Mouse (Mus musculus) kidney, embryonic 15.5 days (tissue): ENCODE measurements around the gene Arhgef5. TPM values are rescaled to one million over a fixed set of nuclear protein-coding genes. Genes with fewer than 3 reads are reported as not detected.

Experiments
- ATAC-seq: fragments of 200-750 bp; cut with Nextera tagmentation; replicated peaks from 2 replicates; pipeline ENCODE4 v1.8.0; 2017; ENCODE audit warnings: moderate TSS enrichment; ENCODE audit not compliant: low FRiP score
- H3K27ac ChIP-seq: fragments of 300-500 bp; sonication (generic); 2 replicates; pipeline ENCODE4 v1.5.1; 2015; ENCODE audit warnings: mild to moderate bottlenecking, inconsistent platforms
- H3K27me3 ChIP-seq: fragments of 300-500 bp; sonication (generic); 2 replicates; pipeline ENCODE4 v1.6.1; 2015; ENCODE audit warnings: inconsistent platforms
- H3K36me3 ChIP-seq: fragments of 300-500 bp; sonication (generic); 2 replicates; pipeline ENCODE4 v1.6.1; 2015; ENCODE audit warnings: inconsistent platforms
- H3K4me1 ChIP-seq: fragments of 300-500 bp; sonication (generic); 2 replicates; pipeline ENCODE4 v1.6.1; 2015; ENCODE audit warnings: inconsistent platforms
- H3K4me2 ChIP-seq: fragments of 300-500 bp; sonication (generic); 2 replicates; pipeline ENCODE4 v1.6.1; 2015; ENCODE audit warnings: moderate library complexity, mild to moderate bottlenecking, inconsistent platforms
- H3K4me3 ChIP-seq: fragments of 300-500 bp; sonication (generic); replicated peaks from 2 replicates; pipeline ENCODE4 v1.5.1; 2015; ENCODE audit warnings: mild to moderate bottlenecking, inconsistent platforms
- H3K9ac ChIP-seq: fragments of 300-500 bp; sonication (generic); 2 replicates; pipeline ENCODE4 v1.6.1; 2015; ENCODE audit warnings: mild to moderate bottlenecking, inconsistent platforms
- H3K9me3 ChIP-seq: fragments of 300-500 bp; sonication (generic); replicated peaks from 2 replicates; pipeline ENCODE4 v1.6.1; 2016; ENCODE audit warnings: inconsistent platforms
- WGBS: fragments of 180-500 bp; shearing (Covaris S2); methylation state at CpG from one replicate; pipeline ENCODE4 v1.1.7; 2015; ENCODE audit warnings: mixed read lengths; 5-methylcytosine and 5-hydroxymethylcytosine counted together
- polyA plus RNA-seq: library from polyadenylated mRNA; unstranded; fragments of >200 nt; fragmentation: Nextera tagmentation; extraction: Ambion mirVana; gene quantifications from 2 replicates; pipeline ENCODE4 v1.2.1, GENCODE M21; 2015

Gene Arhgef5
- polyA plus RNA-seq, 1 experiment from 2014 or later: 16.7 TPM

- peaks cover 7% of the 10 kb centered on the region for H3K4me1 ChIP-seq
- H3K9ac ChIP-seq: no peak overlapping the region
- 0 out of 2 replicates have a peak, but pooled peaks have one; percentile 42 for ATAC-seq
- no peak overlapping the region for H3K4me3 ChIP-seq
- no peaks in the 10 kb centered on the region for H3K9me3 ChIP-seq
- H3K36me3 ChIP-seq: no peaks in the 10 kb centered on the region
- H3K27me3 ChIP-seq: no peaks in the 10 kb centered on the region
- WGBS: 64% methylated on average over 3 of the region's 3 CpGs
- H3K27ac ChIP-seq: no peak overlapping the region
- H3K4me2 ChIP-seq: no peak overlapping the region
Observed at GRCm38 (mm10) chr6:43335619-43336234, 70.3 kb downstream of the Arhgef5 start.

- Histone ChIP-seq H3K4me1 (peaks cover 7% of the 10 kb centered on the region), H3K9ac (no peak overlapping the region), H3K27me3 (no peaks in the 10 kb centered on the region), H3K9me3 (no peaks in the 10 kb centered on the region), H3K27ac (no peak overlapping the region), H3K4me3 (no peak overlapping the region), H3K4me2 (no peak overlapping the region), H3K36me3 (no peaks in the 10 kb centered on the region)
- WGBS: 41% methylated on average over 10 of the region's 10 CpGs
- ATAC-seq: peak; percentile 89
Observed at GRCm38 (mm10) chr6:43337491-43337961, 72.1 kb downstream of the Arhgef5 start.

- ATAC-seq: no peak
Observed at GRCm38 (mm10) chr6:43338804-43339203, 73.4 kb downstream of the Arhgef5 start.

More at GRCm38 (mm10) chr6:43338804-43339203, 73.4 kb downstream of the Arhgef5 start:
- 65% methylated on average over 2 of the region's 2 CpGs for WGBS
- Histone ChIP-seq H3K4me3 (no peak overlapping the region), H3K9ac (no peak overlapping the region), H3K9me3 (no peaks in the 10 kb centered on the region), H3K4me2 (no peak overlapping the region), H3K27ac (no peak overlapping the region), H3K36me3 (no peaks in the 10 kb centered on the region), H3K4me1 (peaks cover 7% of the 10 kb centered on the region), H3K27me3 (no peaks in the 10 kb centered on the region)

Other genes starting within 250 kb of the Arhgef5 start
- gene Olfr441, start 159.2 kb upstream of the Arhgef5 start, polyA plus RNA-seq: not detected in 2 replicates
- not detected in 2 replicates for gene Olfr237-ps1, start 119.0 kb upstream of the Arhgef5 start, polyA plus RNA-seq
- gene Olfr437, start 102.3 kb upstream of the Arhgef5 start, polyA plus RNA-seq: not detected in 2 replicates
- not detected in 2 replicates for gene Olfr13, start 93.4 kb upstream of the Arhgef5 start, polyA plus RNA-seq
- not detected in 2 replicates for gene Olfr435, start 68.4 kb upstream of the Arhgef5 start, polyA plus RNA-seq
- gene Olfr434, start 52.6 kb upstream of the Arhgef5 start, polyA plus RNA-seq: not detected in 2 replicates
- gene Olfr47, start 34.1 kb upstream of the Arhgef5 start, polyA plus RNA-seq: not detected in 2 replicates
- not detected in 2 replicates for gene Nobox, start 44.0 kb downstream of the Arhgef5 start, polyA plus RNA-seq